Mouse (Mus musculus) forebrain, embryonic 16.5 days (tissue): ENCODE data around the gene Tjp2. TPM values are rescaled to one million over a fixed set of nuclear protein-coding genes. Genes with fewer than 3 reads are reported as not detected.

Experiments used
- ATAC-seq: fragments of 200-750 bp; cut with Nextera tagmentation; 2 replicates; pipeline ENCODE4 v1.8.0; 2017; ENCODE audit warnings: mild to moderate bottlenecking, moderate library complexity
- H3K27ac ChIP-seq: fragments of 300-500 bp; sonication (generic); 2 replicates; pipeline ENCODE4 v1.5.1; 2014; ENCODE audit warnings: low read length, control low read depth
- H3K27me3 ChIP-seq: fragments of 300-500 bp; sonication (generic); replicated peaks from 2 replicates; pipeline ENCODE4 v1.6.1; 2014; ENCODE audit warnings: low read length; ENCODE audit not compliant: control insufficient read depth, insufficient read depth
- H3K36me3 ChIP-seq: fragments of 300-500 bp; sonication (generic); 2 replicates; pipeline ENCODE4 v1.6.1; 2014; ENCODE audit not compliant: control insufficient read depth, insufficient read depth
- H3K4me1 ChIP-seq: fragments of 300-500 bp; sonication (generic); replicated peaks from 2 replicates; pipeline ENCODE4 v1.6.1; 2014; ENCODE audit warnings: low read length; ENCODE audit not compliant: control insufficient read depth, insufficient read depth
- H3K4me2 ChIP-seq: fragments of 300-500 bp; sonication (generic); 2 replicates; pipeline ENCODE4 v1.6.1; 2014; ENCODE audit warnings: mild to moderate bottlenecking, low read length, control low read depth
- H3K4me3 ChIP-seq: fragments of 300-500 bp; sonication (generic); replicated peaks from 2 replicates; pipeline ENCODE4 v1.5.1; 2014; ENCODE audit warnings: mild to moderate bottlenecking, low read length, control low read depth
- H3K9ac ChIP-seq: fragments of 300-500 bp; sonication (generic); replicated peaks from 2 replicates; pipeline ENCODE4 v1.6.1; 2014; ENCODE audit warnings: low read depth, low read length, control low read depth
- H3K9me3 ChIP-seq: fragments of 300-500 bp; sonication (generic); 2 replicates; pipeline ENCODE4 v1.6.1; 2016; ENCODE audit warnings: low read length; ENCODE audit not compliant: control insufficient read depth
- WGBS: fragments of 180-500 bp; shearing (Covaris S2); extraction: QIAGEN DNeasy Blood & Tissue Kit; methylation state at CpG from one replicate; pipeline ENCODE4 v1.1.7; 2014; 5-methylcytosine and 5-hydroxymethylcytosine counted together
- polyA plus RNA-seq: library from polyadenylated mRNA; unstranded; fragments of >200 nt; fragmentation: Nextera tagmentation; extraction: Ambion mirVana; gene quantifications from 2 replicates; pipeline ENCODE4 v1.2.1, GENCODE M21; 2015

Tjp2 gene
- polyA plus RNA-seq, 1 experiment from 2014 or later, result 11.3 TPM

- Histone ChIP-seq H3K36me3 (peaks cover 5% of the 10 kb centered on the region), H3K4me2 (peak overlapping the region; percentile 40), H3K4me3 (peak overlapping the region; percentile 33), H3K9ac (peak overlapping the region; percentile 30; the same call in 1 of the 2 replicates), H3K27ac (no peak overlapping the region), H3K4me1 (no peaks in the 10 kb centered on the region; the same call in 1 of the 2 replicates), H3K27me3 (no peaks in the 10 kb centered on the region), H3K9me3 (no peaks in the 10 kb centered on the region)
- ATAC-seq, result peak; percentile 55; the same call in 1 of the 2 replicates
- WGBS, result 85% methylated on average over 16 of the region's 16 CpGs
Measured at GRCm38 (mm10) chr19:24134144-24134911, 90.5 kb downstream of the Tjp2 start.

- no peak overlapping the region for H3K27ac ChIP-seq
- no peaks in the 10 kb centered on the region for H3K27me3 ChIP-seq
- no peak overlapping the region for H3K4me3 ChIP-seq
- WGBS, result 94% methylated on average over 8 of the region's 8 CpGs
- H3K9me3 ChIP-seq, result no peaks in the 10 kb centered on the region
- no peak overlapping the region for H3K9ac ChIP-seq
- no peak overlapping the region for H3K4me2 ChIP-seq
- H3K36me3 ChIP-seq, result 0 out of 2 replicates have a peak, but pooled peaks cover 2% of the 10 kb centered on the region
- H3K4me1 ChIP-seq, result no peaks in the 10 kb centered on the region
- ATAC-seq, result no peak
Measured at GRCm38 (mm10) chr19:24123534-24124290, 101.1 kb downstream of the Tjp2 start.

GRCm38 (mm10) chr19:24123087-24123486, 101.7 kb downstream of the Tjp2 start:
- 89% methylated on average over 6 of the region's 6 CpGs for WGBS
- no peak overlapping the region for H3K27ac ChIP-seq
- no peak overlapping the region for H3K4me3 ChIP-seq
- H3K4me1 ChIP-seq, result no peaks in the 10 kb centered on the region
- no peaks in the 10 kb centered on the region for H3K36me3 ChIP-seq
- no peak overlapping the region for H3K9ac ChIP-seq
- H3K27me3 ChIP-seq, result no peaks in the 10 kb centered on the region
- no peak overlapping the region for H3K4me2 ChIP-seq
- no peaks in the 10 kb centered on the region for H3K9me3 ChIP-seq
- no peak for ATAC-seq

GRCm38 (mm10) chr19:24122647-24123046, 102.2 kb downstream of the Tjp2 start:
- 90% methylated on average over 9 of the region's 9 CpGs for WGBS
- no peak overlapping the region for H3K4me2 ChIP-seq
- no peaks in the 10 kb centered on the region for H3K9me3 ChIP-seq
- no peaks in the 10 kb centered on the region for H3K36me3 ChIP-seq
- no peaks in the 10 kb centered on the region for H3K4me1 ChIP-seq
- H3K9ac ChIP-seq, result no peak overlapping the region
- no peak for ATAC-seq
- no peak overlapping the region for H3K4me3 ChIP-seq
- no peak overlapping the region for H3K27ac ChIP-seq
- H3K27me3 ChIP-seq, result no peaks in the 10 kb centered on the region

GRCm38 (mm10) chr19:24120811-24121210, 104.0 kb downstream of the Tjp2 start:
- ATAC-seq, result no peak
- no peaks in the 10 kb centered on the region for H3K36me3 ChIP-seq
- WGBS, result 74% methylated on average over 4 of the region's 4 CpGs
- no peaks in the 10 kb centered on the region for H3K9me3 ChIP-seq
- H3K27me3 ChIP-seq, result no peaks in the 10 kb centered on the region
- H3K9ac ChIP-seq, result no peak overlapping the region
- no peak overlapping the region for H3K27ac ChIP-seq
- H3K4me1 ChIP-seq, result no peaks in the 10 kb centered on the region
- H3K4me2 ChIP-seq, result no peak overlapping the region
- H3K4me3 ChIP-seq, result no peak overlapping the region

- Histone ChIP-seq H3K36me3 (no peaks in the 10 kb centered on the region), H3K9ac (no peak overlapping the region), H3K4me3 (no peak overlapping the region), H3K9me3 (no peaks in the 10 kb centered on the region), H3K27me3 (no peaks in the 10 kb centered on the region), H3K27ac (no peak overlapping the region), H3K4me1 (no peaks in the 10 kb centered on the region), H3K4me2 (no peak overlapping the region)
- ATAC-seq, result no peak
- WGBS, result 87% methylated on average over 9 of the region's 9 CpGs
Measured at GRCm38 (mm10) chr19:24118775-24119174, 106.1 kb downstream of the Tjp2 start.

- Histone ChIP-seq H3K4me1 (no peaks in the 10 kb centered on the region), H3K9ac (no peak overlapping the region), H3K27me3 (no peaks in the 10 kb centered on the region), H3K27ac (no peak overlapping the region), H3K36me3 (no peaks in the 10 kb centered on the region; the same call in 1 of the 2 replicates), H3K4me2 (no peak overlapping the region), H3K9me3 (no peaks in the 10 kb centered on the region), H3K4me3 (no peak overlapping the region)
- ATAC-seq, result no peak
- 93% methylated on average over 7 of the region's 7 CpGs for WGBS
Measured at GRCm38 (mm10) chr19:24111581-24111980, 113.2 kb downstream of the Tjp2 start.

- Histone ChIP-seq H3K4me2 (no peak overlapping the region), H3K27me3 (no peaks in the 10 kb centered on the region), H3K4me1 (no peaks in the 10 kb centered on the region), H3K27ac (no peak overlapping the region), H3K36me3 (no peaks in the 10 kb centered on the region; the same call in 1 of the 2 replicates), H3K9ac (no peak overlapping the region), H3K4me3 (no peak overlapping the region), H3K9me3 (no peaks in the 10 kb centered on the region)
- ATAC-seq, result 0 out of 2 replicates have a peak, but pooled peaks have one; percentile 28
- 86% methylated on average over 12 of the region's 12 CpGs for WGBS
Measured at GRCm38 (mm10) chr19:24107707-24108106, 117.1 kb downstream of the Tjp2 start.

GRCm38 (mm10) chr19:24103802-24104201, 121.0 kb downstream of the Tjp2 start:
- ATAC-seq, result no peak
- no peaks in the 10 kb centered on the region for H3K4me1 ChIP-seq
- no peak overlapping the region for H3K4me3 ChIP-seq
- no peak overlapping the region for H3K27ac ChIP-seq
- H3K9me3 ChIP-seq, result no peaks in the 10 kb centered on the region
- no peaks in the 10 kb centered on the region for H3K27me3 ChIP-seq
- H3K4me2 ChIP-seq, result no peak overlapping the region
- WGBS, result 77% methylated on average over 3 of the region's 3 CpGs
- H3K9ac ChIP-seq, result no peak overlapping the region
- H3K36me3 ChIP-seq, result no peaks in the 10 kb centered on the region
